Mouse (Mus musculus) liver, embryonic 14.5 days (tissue): ENCODE measurements around the gene Ntn4. TPM values are rescaled to one million over a fixed set of nuclear protein-coding genes. Genes with fewer than 3 reads are reported as not detected.

Experiments used
- ATAC-seq: fragments of 200-750 bp; cut with Nextera tagmentation; 2 replicates; pipeline ENCODE4 v1.8.0; 2017; ENCODE audit warnings: moderate number of reproducible peaks, mild to moderate bottlenecking, moderate library complexity; ENCODE audit not compliant: insufficient read depth
- DNase-seq, 3 experiments: peaks; one replicate each; pipeline ENCODE4 v3.0.0-alpha.2; 2012 to 2013; ENCODE audit warnings: low read depth in 3 of 3, low spot score in 3 of 3
- H3K27ac ChIP-seq: fragments of 300-500 bp; sonication (generic); 2 replicates; pipeline ENCODE4 v1.5.1; 2014; ENCODE audit warnings: moderate library complexity, mild to moderate bottlenecking, control low read depth, inconsistent platforms
- H3K27me3 ChIP-seq: fragments of 300-500 bp; sonication (generic); 2 replicates; pipeline ENCODE4 v1.6.1; 2014; ENCODE audit warnings: mild to moderate bottlenecking, low read length, moderate library complexity; ENCODE audit not compliant: control insufficient read depth, insufficient read depth
- H3K36me3 ChIP-seq: fragments of 300-500 bp; sonication (generic); replicated peaks from 2 replicates; pipeline ENCODE4 v1.6.1; 2014; ENCODE audit warnings: low read depth; ENCODE audit not compliant: control insufficient read depth, insufficient read depth
- H3K4me1 ChIP-seq, 2 experiments: fragments of 200-500 bp in 1 of 2; fragments of 300-500 bp in 1 of 2; sonication (generic) in 1 of 2; replicated peaks; 2 replicates each; pipeline ENCODE4 v1.6.1; 2012 to 2014; ENCODE audit warnings: antibody characterized with exemption in 1 of 2, inconsistent platforms in 1 of 2, low read length in 1 of 2; ENCODE audit not compliant: control insufficient read depth in 2 of 2, insufficient read depth in 2 of 2
- H3K4me2 ChIP-seq: fragments of 300-500 bp; sonication (generic); 2 replicates; pipeline ENCODE4 v1.6.1; 2014; ENCODE audit warnings: low read depth, mild to moderate bottlenecking, control low read depth, moderate library complexity
- H3K4me3 ChIP-seq, 2 experiments: fragments of 200-500 bp in 1 of 2; fragments of 300-500 bp in 1 of 2; sonication (generic) in 1 of 2; 2 replicates each; pipeline ENCODE4 v1.5.1; 2012 to 2014; ENCODE audit warnings: low read depth in 2 of 2, low read length in 2 of 2, mild to moderate bottlenecking in 2 of 2, control low read depth in 1 of 2, inconsistent platforms in 1 of 2, moderate library complexity in 1 of 2; ENCODE audit not compliant: insufficient read depth in 1 of 2
- H3K9ac ChIP-seq: fragments of 300-500 bp; sonication (generic); replicated peaks from 2 replicates; pipeline ENCODE4 v1.6.1; 2014; ENCODE audit warnings: mild to moderate bottlenecking, control low read depth, moderate library complexity
- H3K9me3 ChIP-seq: fragments of 300-500 bp; sonication (generic); 2 replicates; pipeline ENCODE4 v1.6.1; 2016; ENCODE audit warnings: low read length, mixed read lengths; ENCODE audit not compliant: control insufficient read depth
- CTCF ChIP-seq: IDR thresholded peaks from 2 replicates; pipeline ENCODE4 v1.5.1; 2016; ENCODE audit warnings: antibody characterized with exemption, low read depth, control low read depth
- EP300 ChIP-seq: IDR thresholded peaks from 2 replicates; pipeline ENCODE4 v1.6.1; 2016; ENCODE audit warnings: antibody characterized with exemption, low read depth
- WGBS: fragments of 180-500 bp; shearing (Covaris S2); extraction: QIAGEN DNeasy Blood & Tissue Kit; methylation state at CpG from one replicate; pipeline ENCODE4 v1.1.7; 2014; ENCODE audit not compliant: insufficient replicate concordance; 5-methylcytosine and 5-hydroxymethylcytosine counted together
- polyA plus RNA-seq, 2 experiments: library from polyadenylated mRNA; depleted of rRNA in 1 of 2; stranded (reverse) in 1 of 2; unstranded in 1 of 2; fragments of >200 nt; fragmentation: Nextera tagmentation in 1 of 2; extraction: Ambion mirVana in 1 of 2; gene quantifications; 2 replicates each; pipeline versions ENCODE4 v1.2.1 to v1.2.3; 2012 to 2014

Gene Ntn4
- polyA plus RNA-seq, 2 experiments, result 0.11 to 0.52 TPM

DNA sequence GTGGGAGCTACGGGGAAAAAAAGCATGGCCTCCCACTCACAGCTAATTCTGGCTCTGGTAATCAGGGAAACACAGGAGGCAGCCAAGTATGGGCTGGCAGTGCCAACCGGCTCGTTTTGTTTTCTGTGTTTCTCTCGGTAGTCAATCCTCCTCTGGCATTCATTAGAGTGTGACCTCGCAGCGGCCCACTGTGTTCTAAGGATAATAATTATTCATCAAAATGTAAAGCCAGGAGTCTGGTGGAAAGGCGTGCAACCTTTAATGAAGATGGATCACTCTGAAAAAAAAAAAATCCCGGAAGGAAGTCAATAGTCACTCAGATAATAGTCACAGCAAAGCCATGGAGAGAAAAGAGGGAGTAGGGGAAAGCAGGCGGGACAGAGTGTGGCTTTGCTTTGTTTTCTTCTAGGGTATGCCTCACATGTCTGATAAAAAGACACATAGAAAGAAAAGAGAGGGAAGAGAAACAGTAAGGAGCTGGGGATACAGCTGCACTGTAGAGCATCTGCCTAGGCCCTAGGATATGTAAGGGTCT, 131.5 kb downstream of the Ntn4 start:
- no peaks in the 10 kb centered on the region for H3K9me3 ChIP-seq
- no peak overlapping the region for H3K27ac ChIP-seq
- no peak overlapping the region for H3K4me2 ChIP-seq
- H3K27me3 ChIP-seq, result no peaks in the 10 kb centered on the region
- no peak for TF ChIP-seq CTCF
- no peaks in the 10 kb centered on the region for H3K4me1 ChIP-seq
- no peak overlapping the region for H3K9ac ChIP-seq
- H3K36me3 ChIP-seq, result no peaks in the 10 kb centered on the region
- ATAC-seq (no peak), DNase-seq (no peak)
- H3K4me3 ChIP-seq, result no peak overlapping the region
- 61% methylated on average over 9 of the region's 9 CpGs for WGBS

DNA sequence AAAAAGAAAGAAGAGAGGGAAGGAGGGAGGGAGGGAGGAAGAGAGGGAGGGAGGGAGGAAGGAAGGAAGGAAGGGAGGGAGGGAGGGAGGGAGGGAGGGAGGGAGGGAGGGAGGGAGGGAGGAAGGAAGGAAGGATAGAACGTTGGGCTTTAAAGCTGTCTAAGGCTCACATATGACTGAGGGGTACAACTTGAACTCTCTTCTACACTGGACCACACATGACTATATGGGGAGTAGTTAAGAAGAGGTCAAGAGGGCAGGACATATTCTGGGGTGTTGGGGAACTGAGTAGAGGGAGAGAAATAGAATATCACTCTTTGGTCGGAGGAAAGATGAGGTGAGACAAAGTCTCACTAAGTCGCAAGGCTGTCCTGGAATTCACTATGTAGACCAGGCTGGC, 132.0 kb downstream of the Ntn4 start:
- Histone ChIP-seq H3K4me1 (no peaks in the 10 kb centered on the region), H3K9ac (no peak overlapping the region), H3K27me3 (no peaks in the 10 kb centered on the region), H3K27ac (no peak overlapping the region), H3K4me3 (no peak overlapping the region), H3K9me3 (no peaks in the 10 kb centered on the region), H3K4me2 (no peak overlapping the region), H3K36me3 (no peaks in the 10 kb centered on the region)
- WGBS, result 59% methylated on average over 3 of the region's 3 CpGs
- no peak for TF ChIP-seq CTCF
- TF ChIP-seq EP300, result no peak
- ATAC-seq (no peak), DNase-seq (no peak)

DNA sequence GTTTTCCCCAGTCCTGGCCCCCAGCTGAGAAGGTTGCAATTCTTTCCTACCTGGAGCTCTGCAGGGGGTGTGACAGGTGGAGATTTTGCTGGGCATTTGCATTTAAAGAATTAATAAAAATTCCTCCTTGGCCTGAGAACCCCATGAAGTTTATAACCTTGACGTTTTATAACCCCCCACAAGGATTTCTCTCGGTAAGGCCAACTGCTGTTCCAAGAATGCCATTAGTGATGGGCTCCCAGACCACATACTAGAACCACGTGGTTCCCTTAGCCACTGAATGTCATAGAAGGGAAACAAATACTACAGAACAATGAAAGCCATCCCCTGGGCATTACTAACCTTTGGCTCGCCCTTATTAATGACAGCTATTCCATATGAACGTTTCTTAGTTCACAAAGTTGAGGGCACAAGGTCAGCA, 136.3 kb downstream of the Ntn4 start:
- Histone ChIP-seq H3K4me1 (no peaks in the 10 kb centered on the region), H3K4me2 (no peak overlapping the region), H3K4me3 (no peak overlapping the region), H3K27ac (no peak overlapping the region), H3K27me3 (no peaks in the 10 kb centered on the region), H3K36me3 (no peaks in the 10 kb centered on the region), H3K9ac (no peak overlapping the region), H3K9me3 (no peaks in the 10 kb centered on the region)
- TF ChIP-seq CTCF (no peak), EP300 (no peak)
- WGBS, result 32% methylated on average over 5 of the region's 5 CpGs
- DNase-seq (no peak), ATAC-seq (no peak)

DNA sequence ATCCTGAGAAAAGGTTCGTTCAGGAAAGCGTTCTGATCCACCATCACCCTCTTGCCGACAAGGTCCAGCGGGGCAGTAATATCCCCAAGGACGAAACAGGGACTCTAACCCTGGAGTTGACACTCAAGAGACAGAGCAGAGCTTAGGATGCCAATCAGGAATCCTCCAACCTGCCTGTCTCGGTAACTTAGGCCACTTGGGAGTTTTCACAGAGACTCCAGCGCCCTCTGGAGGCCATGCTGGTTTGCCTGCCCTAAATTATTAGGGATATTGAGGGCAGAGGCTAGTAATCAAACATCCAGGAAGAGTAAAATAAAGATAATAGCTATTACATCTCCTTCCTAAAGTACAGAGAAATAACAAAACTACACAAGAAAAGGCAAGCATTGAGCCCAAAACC, 136.9 kb downstream of the Ntn4 start:
- H3K36me3 ChIP-seq, result no peaks in the 10 kb centered on the region
- no peak overlapping the region for H3K4me2 ChIP-seq
- H3K4me1 ChIP-seq, result no peaks in the 10 kb centered on the region
- H3K27me3 ChIP-seq, result no peaks in the 10 kb centered on the region
- no peak for ATAC-seq
- WGBS, result 43% methylated on average over 7 of the region's 7 CpGs
- no peak overlapping the region for H3K9ac ChIP-seq
- no peak overlapping the region for H3K4me3 ChIP-seq
- no peaks in the 10 kb centered on the region for H3K9me3 ChIP-seq
- peak in 2 of 3 experiments; percentile 9 to 54 for DNase-seq
- H3K27ac ChIP-seq, result no peak overlapping the region
- peak; percentile 81 for TF ChIP-seq CTCF
- TF ChIP-seq EP300, result no peak

DNA sequence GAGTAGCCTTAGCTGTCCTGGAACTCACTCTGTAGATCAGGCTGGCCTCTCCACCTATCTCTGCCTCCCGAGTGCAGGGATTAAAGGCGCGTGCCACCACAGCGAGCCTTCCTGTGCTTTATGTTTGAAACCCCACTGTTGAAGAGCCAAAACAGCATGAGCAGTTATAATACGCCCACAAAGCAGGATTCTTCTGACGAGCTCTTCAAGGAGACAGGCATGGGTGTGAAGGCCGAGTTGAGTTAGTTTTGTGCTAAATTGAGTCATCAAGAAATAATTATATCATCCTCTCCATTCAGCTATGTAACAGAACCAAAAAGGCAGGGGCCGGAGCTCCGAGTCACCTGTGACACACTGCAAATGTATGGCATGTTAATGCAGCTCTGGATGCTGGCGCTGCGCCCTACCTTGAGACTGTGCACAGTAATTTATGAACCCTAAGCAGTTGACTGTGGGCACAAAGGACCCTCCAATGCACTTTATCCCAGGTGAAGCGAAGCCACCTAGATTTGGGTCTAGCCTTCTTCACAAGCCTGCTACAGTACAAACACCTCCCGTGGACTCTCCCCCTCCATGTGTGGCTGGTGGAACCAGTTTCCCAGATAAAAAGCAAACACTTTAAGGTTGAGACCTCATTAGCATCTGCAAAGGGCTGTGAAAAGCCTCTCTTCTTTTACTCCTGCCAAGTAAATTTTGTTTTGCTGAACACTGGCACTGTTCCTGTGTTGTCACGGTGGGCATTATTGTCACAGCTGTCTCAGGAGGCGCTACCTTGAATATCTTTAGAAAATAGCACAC, 142.9 kb downstream of the Ntn4 start:
- 67% methylated on average over 15 of the region's 15 CpGs for WGBS

More for the DNA sequence above, 142.9 kb downstream of the Ntn4 start:
- Histone ChIP-seq H3K9ac (no peak overlapping the region), H3K27ac (no peak overlapping the region), H3K4me2 (no peak overlapping the region), H3K4me1 (no peaks in the 10 kb centered on the region), H3K36me3 (no peaks in the 10 kb centered on the region), H3K27me3 (no peaks in the 10 kb centered on the region), H3K4me3 (no peak overlapping the region), H3K9me3 (no peaks in the 10 kb centered on the region)
- TF ChIP-seq EP300 (no peak), CTCF (no peak)
- no peak for ATAC-seq
- no peak for DNase-seq

Other genes starting within 250 kb of the Ntn4 start
- 24.9 and 41.0 TPM in 2 replicates for gene Lta4h, start 187.3 kb upstream of the Ntn4 start, polyA plus RNA-seq (2012; rRNA removed)
- 63.4 and 65.8 TPM in 2 replicates for gene Lta4h, start 187.3 kb upstream of the Ntn4 start, polyA plus RNA-seq (2014; fragmentation: Nextera tagmentation; extraction: Ambion mirVana)
- 1.5 and 2.1 TPM in 2 replicates for gene Hal, start 151.9 kb upstream of the Ntn4 start, polyA plus RNA-seq (2012; rRNA removed)
- gene Hal, start 151.9 kb upstream of the Ntn4 start, polyA plus RNA-seq (2014; fragmentation: Nextera tagmentation; extraction: Ambion mirVana), result 4.7 and 5.6 TPM in 2 replicates
- gene Amdhd1, start 100.6 kb upstream of the Ntn4 start, polyA plus RNA-seq (2012; rRNA removed), result 4.1 and 5.7 TPM in 2 replicates
- gene Amdhd1, start 100.6 kb upstream of the Ntn4 start, polyA plus RNA-seq (2014; fragmentation: Nextera tagmentation; extraction: Ambion mirVana), result 9.7 and 10.1 TPM in 2 replicates
- 0.02 TPM in 1 of 2 replicates, not detected in the other for gene Ccdc38, start 100.0 kb upstream of the Ntn4 start, polyA plus RNA-seq (2012; rRNA removed)
- gene Ccdc38, start 100.0 kb upstream of the Ntn4 start, polyA plus RNA-seq (2014; fragmentation: Nextera tagmentation; extraction: Ambion mirVana), result 0.09 and 0.15 TPM in 2 replicates
- gene Snrpf, start 51.0 kb upstream of the Ntn4 start, polyA plus RNA-seq (2012; rRNA removed), result 52.9 and 104 TPM in 2 replicates
- gene Snrpf, start 51.0 kb upstream of the Ntn4 start, polyA plus RNA-seq (2014; fragmentation: Nextera tagmentation; extraction: Ambion mirVana), result 85.5 and 88.1 TPM in 2 replicates
- gene Usp44, start 190.9 kb downstream of the Ntn4 start, polyA plus RNA-seq (2012; rRNA removed), result 0.98 and 1.5 TPM in 2 replicates
- 1.5 and 2.2 TPM in 2 replicates for gene Usp44, start 190.9 kb downstream of the Ntn4 start, polyA plus RNA-seq (2014; fragmentation: Nextera tagmentation; extraction: Ambion mirVana)